Mouse (Mus musculus) adrenal gland, postnatal 10 days (tissue): ENCODE results near the gene Adgrg6. TPM values are rescaled to one million over a fixed set of nuclear protein-coding genes. Genes with fewer than 3 reads are reported as not detected.

Experiments used
- DNase-seq: peaks from one replicate; pipeline ENCODE4 v3.0.0; 2021; ENCODE audit warnings: mixed read lengths
- total RNA-seq, 2 experiments: library from RNA; stranded (reverse); gene quantifications; 2 replicates each; pipeline ENCODE4 v1.2.3; 2021

The Adgrg6 gene
- total RNA-seq, 2 experiments from 2014 or later, result 2.0 to 4.7 TPM

DNA sequence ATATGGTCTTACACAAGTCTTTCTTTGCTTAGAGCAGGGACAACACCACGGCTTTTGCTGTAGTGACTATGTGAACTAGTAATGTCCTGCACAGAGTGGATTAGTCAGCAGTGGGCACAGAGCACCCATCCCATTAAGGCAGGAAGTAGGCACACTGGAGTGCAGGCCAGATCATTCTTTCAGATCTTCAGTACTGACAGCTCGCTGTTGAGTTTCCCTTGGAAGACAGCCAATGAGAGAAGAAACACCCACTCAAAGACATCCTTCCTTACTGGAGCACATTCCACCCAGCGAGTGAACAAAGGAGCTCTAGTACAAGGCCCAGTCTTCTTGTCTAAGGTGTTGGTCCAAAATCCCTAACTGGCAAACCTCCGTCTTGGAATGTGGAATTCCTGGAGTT, 53.6 kb downstream of the Adgrg6 start:
- DNase-seq, result no peak

DNA sequence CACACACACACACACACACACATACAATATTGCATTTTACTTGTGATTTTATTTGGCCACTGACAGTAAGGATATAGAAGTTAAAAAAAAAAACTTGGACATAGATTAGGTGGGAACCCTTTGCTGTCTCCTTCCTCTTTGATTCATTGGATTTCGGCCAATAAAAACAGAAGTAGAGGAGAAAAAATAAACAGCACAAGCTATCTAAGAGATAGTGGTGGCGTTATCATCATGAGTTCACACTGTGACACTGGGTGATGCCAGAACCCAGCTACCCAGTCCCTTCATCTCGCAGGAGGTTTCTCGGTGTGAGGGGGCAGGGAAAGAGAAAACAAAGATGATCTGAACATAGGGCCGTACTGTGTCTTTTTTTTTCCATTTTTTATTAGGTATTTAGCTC, 62.2 kb downstream of the Adgrg6 start:
- DNase-seq, result no peak

DNA sequence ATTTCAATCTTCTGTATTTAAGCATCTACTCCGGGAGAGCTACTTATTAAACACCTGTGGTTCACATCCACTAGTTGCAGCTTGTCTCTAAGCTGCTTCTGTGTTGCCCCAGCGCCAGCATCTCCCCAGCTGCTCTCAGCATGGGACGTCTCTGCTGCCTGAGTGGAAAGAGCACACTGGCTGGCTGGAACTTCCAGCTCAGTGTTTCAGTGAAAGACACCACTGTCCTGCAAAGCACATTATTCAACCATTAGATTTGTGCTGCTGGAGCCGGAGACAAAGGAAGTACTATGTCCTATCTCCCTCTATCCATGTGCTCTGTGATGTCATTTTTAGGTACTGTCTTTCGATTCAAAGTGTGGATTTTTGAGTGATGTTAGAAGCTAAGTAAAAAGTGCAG, 63.0 kb downstream of the Adgrg6 start:
- DNase-seq, result no peak

DNA sequence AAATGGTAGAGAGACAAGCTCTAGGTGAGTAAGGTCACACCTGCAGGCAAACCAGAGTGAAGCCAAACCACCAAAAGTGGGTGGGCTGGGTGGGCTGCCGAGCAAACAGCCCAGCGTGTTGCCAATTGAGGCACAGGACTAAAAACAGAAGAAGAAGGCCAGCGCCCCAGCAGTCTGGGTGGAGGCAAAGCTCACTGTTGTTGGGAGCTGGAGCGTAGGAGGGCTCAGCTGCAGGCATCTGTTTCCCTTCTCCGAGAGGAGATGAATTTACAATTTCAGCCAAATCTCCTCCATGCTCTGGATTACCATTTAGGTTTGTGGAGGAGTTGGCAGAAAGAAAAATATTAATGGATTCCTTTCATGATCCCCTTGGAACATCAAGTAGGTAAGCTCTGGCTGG, 64.5 kb downstream of the Adgrg6 start:
- DNase-seq, result no peak

DNA sequence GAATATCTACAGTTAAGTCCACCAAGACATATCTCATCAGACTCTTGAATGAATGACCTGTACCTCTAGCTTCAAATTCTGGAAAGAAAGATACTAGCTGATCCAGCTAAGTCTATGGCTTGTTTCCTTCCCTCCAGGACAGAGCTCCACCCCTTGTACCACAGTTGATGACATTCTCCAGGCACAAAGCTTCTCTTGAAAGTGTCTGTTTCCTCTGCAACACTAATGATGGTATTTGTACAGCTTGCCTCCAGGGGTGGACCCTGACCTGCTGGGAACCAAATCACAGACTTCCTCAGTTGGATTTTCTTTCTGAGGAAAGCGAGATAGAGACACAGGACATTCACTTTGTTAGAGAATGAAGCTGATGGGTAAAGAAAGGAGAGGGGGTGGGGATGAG, 69.1 kb downstream of the Adgrg6 start:
- no peak for DNase-seq

DNA sequence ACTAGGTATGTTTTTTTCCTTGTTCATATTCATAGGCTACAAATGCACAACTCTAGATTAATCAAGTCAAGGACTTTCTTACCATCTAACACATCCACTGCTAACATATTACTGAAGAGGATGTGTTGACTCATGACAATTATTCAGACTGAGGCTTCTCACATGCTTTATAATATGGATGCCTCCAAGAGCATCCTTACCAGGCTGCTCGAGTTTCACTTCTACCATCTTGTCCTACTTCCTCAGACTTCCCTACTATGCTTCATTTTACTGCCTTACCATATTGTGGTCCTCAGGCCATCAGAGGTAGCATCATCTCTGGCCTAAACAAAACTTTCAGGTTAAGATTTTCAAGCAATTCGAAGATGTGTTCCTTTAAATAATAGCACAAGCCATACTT, 69.8 kb downstream of the Adgrg6 start:
- no peak for DNase-seq

DNA sequence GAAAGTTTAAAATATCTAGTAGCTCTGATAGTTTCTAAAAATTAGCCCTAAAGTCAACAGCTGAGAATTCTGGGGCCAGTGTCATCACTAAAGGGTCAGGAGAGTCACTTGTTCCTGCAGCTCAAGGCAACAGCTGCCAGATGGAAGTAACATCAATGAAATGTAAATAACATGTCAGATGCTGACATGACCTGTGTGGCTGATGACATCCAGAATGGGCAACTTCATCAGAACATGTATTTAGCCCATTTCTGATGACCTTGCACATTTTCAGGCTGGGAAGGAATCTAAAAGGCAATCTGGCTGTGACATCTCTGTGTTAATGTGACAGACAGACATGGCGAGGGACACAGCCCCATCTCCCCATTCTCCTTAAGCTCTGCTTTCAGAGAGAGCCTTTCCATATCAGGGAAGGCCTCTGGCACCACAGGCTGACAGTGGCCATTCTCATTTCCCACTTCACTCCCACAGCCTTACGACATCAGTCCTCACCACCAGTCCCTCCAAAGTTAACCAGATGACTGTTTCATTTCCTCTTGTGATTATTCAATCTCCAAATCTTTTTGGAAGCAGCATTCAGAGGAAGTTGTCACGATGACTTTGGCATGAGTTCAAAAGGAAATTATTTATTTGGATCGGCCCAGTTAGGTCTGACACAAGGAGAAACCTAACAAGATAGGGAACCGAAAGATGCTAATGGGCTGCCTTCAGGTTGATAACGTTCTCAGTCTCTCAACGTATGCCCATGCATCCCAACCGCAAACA, 70.7 kb downstream of the Adgrg6 start:
- no peak for DNase-seq

DNA sequence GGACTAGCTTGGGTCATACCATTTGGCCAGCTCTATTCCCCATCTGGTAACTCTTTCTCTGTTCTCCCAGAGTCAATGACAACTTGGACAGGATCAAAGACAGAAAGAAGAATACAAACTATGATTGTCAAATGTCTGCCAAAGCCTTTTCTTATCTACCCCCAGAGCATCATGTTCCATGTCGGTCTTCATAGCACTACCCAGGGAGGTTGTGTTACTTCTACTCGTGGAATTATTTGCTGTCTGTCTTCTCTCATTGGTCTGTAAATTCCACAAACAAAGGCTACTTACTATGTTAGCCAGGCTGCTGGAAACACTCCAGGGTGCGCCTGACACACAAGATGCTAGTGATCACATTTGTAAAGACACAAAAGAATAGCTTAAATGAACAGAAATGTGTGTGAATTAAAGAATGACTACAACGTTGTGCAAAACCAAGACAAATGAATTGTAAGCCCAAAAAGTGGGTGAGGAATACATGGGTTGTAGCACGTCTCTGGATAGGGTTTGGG, 74.4 kb downstream of the Adgrg6 start:
- no peak for DNase-seq

DNA sequence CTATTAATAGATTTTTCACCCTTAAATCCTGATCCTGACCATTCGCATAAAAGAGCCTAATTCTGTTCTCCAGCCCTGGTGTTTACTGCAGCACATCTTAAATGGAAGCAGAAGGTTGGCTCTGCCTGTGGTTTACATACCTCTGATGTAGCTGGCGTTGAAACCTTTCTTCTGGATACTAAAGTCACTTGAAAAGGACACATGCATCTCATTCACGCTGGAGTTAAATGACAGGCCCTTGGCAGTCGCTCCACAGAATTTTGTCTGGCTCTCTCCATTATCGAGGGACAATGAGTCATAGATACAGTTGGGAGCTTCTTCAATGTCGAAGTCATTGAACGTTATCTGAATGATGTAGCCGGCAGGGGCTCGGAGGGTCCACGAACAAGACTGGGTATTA, 76.8 kb downstream of the Adgrg6 start:
- no peak for DNase-seq

DNA sequence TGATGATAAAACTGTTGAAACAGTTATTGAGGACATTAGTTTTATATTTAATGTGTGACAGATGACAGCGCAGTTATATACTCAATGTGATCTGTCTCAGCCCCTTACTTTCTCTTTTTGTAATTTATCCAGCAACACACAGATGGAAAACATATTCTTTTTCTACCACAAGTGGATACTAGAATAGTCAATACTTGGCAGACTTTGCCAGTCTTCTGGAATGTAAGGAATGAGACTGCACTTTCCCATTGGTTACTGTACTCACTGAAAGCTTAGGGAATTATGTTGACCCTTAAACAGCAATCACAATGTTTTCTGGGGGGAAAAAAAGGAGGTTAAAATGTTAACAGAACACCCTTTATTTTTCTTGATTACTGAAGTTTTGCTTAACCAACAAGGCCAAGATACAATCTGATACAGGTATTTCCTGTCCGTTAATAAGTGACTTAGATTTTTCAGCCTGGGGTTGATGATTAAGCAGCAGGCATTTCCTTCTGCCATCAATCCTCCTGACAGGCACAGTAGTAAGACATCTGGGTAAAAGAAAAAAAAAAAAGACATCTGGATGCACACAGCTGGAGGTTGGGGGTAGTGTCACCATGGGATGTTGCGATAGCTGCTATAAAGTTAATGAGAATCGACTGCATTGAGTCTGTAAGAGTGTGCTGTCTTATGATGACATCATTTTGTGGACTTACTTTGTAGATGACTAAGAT, 81.5 kb downstream of the Adgrg6 start:
- DNase-seq, result no peak

DNA sequence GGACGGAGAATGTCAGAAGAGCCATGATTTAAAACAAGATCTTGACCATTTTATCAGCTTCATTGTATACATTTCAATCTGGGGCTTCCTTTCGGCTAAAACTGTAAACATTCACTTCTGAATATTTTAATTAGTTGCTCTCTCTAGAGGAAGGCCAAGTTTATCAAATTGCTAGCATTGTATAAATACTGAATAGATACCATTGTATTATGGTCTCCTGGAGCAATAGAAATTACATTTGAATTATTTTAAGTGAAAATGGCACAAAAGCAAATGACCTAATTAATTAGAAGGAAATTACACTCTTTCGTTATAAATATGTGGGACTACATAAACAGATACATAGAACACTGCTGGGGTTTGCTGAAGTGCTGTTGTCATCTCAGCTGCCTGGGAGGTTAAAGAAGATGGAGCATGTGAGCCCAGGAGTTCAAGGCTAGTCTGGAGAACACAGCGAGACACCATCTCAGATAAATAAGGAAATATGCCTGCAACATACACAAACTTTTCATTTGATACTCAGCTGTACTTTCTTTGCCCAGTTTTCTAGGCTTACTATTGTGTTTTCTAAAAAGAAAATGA, 84.4 kb downstream of the Adgrg6 start:
- DNase-seq, result no peak

DNA sequence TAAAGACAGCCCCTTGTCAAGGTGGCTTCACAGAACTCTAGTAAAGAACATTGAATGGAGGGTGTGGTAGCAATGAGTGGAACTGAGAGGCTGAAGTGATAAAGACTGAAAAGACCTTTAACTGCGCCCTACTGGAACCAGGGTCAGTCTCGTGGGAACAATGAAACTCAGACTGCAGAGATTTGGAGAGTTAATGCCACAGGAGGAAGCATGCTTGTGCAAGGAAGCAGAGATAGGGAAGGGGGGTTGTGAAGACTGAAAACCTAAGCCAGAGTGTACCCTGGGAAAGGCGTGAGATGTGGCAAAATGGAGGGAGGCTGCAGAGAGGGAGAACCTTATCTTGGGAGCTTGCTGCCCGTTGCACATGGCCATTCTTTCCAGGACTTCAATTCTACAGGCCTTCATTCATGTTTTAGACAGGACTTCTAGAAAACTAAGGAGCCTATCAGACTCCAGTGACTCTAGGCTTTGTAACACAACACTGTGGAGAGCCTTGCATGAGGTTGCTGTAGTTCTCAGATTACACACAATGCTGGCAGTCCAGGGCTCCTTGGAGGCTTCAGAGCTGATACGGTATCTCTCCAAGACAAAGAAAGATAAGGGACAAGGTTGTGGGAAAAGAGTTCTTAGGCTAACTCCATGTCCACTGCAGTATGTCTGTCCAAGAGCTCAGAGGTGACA, 85.1 kb downstream of the Adgrg6 start:
- DNase-seq, result no peak

DNA sequence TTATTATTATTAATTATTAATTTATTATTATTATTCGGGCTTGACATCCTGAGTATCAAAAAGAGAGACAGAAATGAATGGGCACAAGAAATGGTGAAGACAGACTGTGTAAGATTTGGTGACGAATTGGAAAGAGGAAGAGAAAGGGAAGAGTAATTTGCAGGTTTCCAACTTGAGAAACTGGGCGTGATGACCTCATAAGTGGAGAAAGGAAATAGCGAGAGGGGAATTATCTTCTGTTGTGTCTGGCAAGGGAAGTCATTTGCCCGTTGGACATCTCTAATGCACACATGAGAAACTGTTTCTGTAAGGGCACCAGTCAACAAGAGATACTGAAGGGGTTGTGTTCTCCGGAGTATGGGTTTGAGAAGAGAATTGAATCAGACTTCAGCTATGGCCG, 85.6 kb downstream of the Adgrg6 start:
- no peak for DNase-seq

DNA sequence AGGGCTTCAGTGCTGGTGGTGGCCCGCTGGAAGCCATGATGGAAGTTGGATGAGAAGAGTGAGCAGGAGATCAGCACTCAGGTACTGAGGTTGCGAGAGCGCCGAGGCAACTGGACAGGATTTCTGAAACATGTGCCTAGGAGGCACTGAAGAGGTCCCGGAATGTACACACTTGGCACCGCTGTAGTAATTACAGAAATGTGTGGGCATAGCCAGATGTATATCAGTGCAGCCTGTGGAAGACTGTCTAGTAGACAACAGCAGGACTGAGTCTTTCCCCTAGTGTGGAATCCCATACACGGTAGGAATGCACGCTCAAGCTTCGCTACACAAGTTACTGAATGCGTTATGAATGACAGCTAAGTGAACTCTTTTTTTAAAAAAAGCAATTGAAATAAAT, 86.1 kb downstream of the Adgrg6 start:
- DNase-seq, result no peak

DNA sequence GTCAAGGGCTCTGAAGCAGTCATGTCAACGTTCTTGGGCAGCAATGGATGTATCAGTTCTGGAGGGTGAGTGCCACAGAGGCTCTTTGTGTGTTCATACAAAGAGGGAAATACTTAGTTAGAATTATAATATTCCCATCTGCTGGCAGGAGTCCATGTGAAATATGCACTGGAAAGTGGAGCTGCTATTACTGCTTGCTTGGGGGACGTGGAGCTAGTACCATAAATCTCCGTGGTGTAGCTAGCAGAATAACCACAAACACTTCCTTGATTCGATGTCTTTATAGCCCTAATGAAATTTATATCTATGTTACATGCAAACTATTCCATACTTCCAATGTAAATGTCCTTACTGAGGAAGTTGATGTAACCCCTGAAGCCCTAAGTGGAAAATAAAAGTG, 91.0 kb downstream of the Adgrg6 start:
- DNase-seq, result no peak

DNA sequence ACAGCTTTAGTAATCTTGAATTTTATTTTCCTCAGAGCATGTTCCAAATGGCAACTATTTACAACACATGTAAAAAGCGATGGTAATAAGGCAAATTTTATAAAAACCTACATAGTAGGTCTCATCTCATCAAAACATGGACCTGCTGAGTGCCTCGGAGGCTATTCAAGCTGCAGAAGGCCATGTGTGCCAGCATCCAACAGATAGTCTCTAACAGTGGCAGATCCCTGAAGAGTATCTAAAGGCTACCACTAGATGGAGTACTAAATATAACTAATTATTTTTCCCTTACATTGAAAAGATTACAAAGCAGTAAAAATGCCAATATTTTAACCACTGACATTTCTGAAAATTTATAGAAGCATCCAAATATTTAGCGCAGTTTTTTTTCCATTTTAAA, 93.6 kb downstream of the Adgrg6 start:
- DNase-seq, result no peak

DNA sequence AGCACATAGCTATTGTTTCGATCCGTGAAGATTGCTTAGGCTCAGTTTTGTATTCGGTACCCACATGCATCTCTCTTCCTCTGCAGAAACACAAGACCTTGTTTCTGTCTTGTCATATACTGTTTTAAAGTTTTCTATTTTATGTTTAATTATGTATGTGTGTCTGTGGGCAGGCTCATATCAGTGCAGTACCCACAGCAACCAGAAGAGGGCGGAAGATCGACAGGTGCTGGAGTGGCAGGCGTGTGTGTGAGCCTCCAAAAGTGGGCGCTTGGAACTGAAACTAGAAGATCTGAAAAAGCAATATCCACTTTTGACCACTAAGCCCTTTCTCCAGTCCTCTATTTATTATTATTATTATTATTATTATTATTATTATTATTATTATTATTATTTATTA, 95.4 kb downstream of the Adgrg6 start:
- DNase-seq, result no peak

DNA sequence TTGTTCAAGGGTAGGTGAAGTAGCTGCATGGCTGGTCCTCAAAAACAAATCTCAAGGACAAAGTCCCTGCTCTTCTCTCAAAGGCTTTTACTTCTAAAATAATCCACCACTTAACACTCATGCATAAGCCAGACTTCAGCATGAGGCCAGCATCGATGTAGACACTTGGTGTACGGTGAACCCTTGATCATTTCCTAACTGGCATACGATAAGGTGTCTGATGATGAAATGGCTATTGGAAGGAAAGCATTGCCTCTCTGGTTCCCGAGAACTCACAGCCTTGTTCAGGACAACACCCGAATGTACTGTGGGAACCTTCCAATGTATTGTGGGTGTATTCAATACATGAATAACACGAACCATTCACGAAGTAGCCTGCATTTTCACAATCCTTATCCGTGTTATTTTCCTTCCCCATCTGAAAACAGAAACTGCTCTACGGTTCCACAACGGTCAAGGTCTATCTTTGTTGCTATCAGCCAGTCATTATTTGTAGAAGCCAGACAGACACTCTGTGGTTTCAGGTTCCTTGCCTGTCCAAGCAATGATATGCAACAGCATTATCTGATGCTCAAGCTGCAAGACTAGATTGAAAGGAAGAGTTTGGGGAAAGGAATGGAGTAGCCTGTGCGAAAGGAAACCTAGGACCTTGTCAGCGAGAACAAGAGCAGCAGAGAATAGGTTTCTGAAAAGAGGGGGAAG, 99.7 kb downstream of the Adgrg6 start:
- DNase-seq, result no peak

DNA sequence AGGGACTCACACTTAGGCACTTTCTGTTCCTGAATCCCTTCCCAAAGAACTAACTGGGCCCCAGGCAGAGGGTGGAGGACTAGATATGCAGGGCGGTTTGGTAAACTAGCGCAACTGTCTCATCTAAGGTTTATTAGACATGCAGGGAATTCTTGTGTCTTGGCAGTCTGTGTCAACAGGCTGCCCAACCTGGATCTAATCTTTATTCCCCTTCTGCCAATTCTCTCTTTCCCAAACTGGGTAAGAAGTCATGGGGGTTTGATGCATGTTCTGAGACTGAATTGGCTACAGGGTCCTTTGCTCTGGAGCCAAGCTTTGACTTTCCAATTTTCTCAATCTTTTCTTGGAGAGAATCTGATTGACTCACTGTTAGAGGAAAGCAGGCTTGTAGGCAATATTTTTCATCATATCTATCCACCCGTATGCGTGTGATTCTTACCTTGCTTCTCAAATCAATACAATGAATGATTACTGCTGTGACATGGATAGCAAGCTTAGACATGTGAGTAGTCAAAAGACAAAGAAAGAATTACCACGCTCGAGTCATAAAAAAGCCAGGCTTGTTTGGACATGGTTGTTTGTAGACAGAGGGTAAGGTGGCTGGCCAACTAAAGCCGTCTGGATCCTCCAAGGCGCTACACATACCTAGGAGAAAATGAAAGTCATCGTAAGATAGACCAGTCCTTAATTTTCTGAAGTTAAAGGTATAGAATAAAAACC, 104.4 kb downstream of the Adgrg6 start:
- no peak for DNase-seq

DNA sequence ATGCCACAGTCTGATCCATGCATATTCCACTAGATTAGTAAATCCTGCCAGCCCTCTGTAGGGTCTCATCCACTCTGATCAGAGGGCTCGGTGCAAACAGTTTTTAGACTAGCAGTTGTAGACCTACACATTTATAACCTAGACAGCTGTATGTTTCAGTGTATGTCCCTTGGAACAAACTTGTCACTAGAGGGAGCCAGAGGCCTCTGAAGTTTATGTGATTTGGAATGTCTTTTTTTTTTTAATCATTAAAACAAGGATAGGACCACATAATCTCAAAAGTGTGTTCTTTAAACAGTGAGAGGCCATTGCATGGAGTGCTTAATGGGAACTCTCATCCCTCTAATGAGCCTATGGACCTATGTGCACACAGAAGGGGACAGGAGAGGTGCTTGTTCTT, 141.4 kb downstream of the Adgrg6 start:
- peak; percentile 43 for DNase-seq

DNA sequence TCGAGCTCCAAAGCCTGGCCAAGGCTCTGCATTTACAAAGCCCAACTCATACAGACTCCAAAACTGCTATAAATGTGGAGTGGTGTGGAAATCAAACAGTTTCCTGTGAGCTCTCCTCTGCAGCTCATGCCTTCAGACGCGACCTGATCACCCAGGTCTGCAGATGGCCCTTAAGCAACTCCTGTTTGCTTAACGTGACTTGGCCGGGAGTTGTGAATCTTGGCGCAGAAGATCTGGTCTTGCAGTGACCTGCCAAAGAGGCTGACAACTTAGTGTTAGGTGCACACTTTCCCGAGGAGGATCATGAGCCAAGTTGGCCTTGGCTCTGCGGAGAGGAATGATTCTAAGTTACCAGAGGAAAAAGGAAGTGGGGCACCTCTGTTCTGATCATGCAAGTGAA, 143.7 kb downstream of the Adgrg6 start:
- DNase-seq, result peak; percentile 72
